Comparison of ENCODE assay signal across 9 mouse cellular contexts in genomic region chr9:97322846-97323245, GRCm38 (mm10). TPM values are rescaled to one million over a fixed set of nuclear protein-coding genes. Genes with fewer than 3 reads are reported as not detected.
DNase-seq lines count a peak whose midpoint lies in the region; ATAC-seq lines count a peak whose summit lies in the region.
"Had no signal": no experiment of that assay in that cellular context is flagged by ENCODE, and none has a peak within 500 bp of the region (broad histone marks: within the 10 kb centered on the region; RNA-seq: fewer than 3 reads in every experiment).

No protein-coding gene starts in this region.

- H3K27me3 ChIP-seq in kidney, embryonic 15.5 days = no peaks in the 10 kb centered on the region

- no peaks in the 10 kb centered on the region for H3K4me1 ChIP-seq in kidney, embryonic 15.5 days

- no peak overlapping the region for H3K4me3 ChIP-seq in kidney, embryonic 15.5 days (replicated peaks)

- H3K9me3 ChIP-seq in kidney, embryonic 15.5 days (replicated peaks) = no peaks in the 10 kb centered on the region

- H3K9ac ChIP-seq in kidney, embryonic 15.5 days = no peak overlapping the region

- H3K36me3 ChIP-seq in kidney, embryonic 15.5 days = no peaks in the 10 kb centered on the region

- H3K27ac ChIP-seq in kidney, embryonic 15.5 days = no peak overlapping the region

- DNase-seq in kidney, adult 9 months = peak; percentile 62
- peak; percentile 52 for DNase-seq in 416B (ENCODE audit: low read depth)
- DNase-seq in CD4-positive helper T cell, adult 2 months (ENCODE audit: low read depth, low spot score) = peak; percentile 32
- peak; percentile 4 for DNase-seq in fibroblast of lung, adult 2 months (ENCODE audit: low read depth)
- DNase-seq in retina, postnatal 7 days (ENCODE audit: low read depth, low spot score) = peak; percentile 43
- DNase-seq in right cerebral cortex, postnatal 14 days = no peak

- ATAC-seq in kidney, embryonic 15.5 days (replicated peaks; ENCODE audit: low FRiP score) = no peak
- no peak for ATAC-seq in monocyte, adult 5-6 weeks (replicated peaks; ENCODE audit: insufficient number of reproducible peaks, low FRiP score, low TSS enrichment, poor library complexity, severe bottlenecking)

- WGBS in kidney, embryonic 15.5 days = 67% methylated on average over 3 of the region's 3 CpGs

- H3K4me2 ChIP-seq in kidney, embryonic 15.5 days = no peak overlapping the region

RNA-seq across cellular contexts. Expression of gene Trim42, which starts 46.9 kb away (rescaled TPM):
- not detected in 2 replicates for polyA plus RNA-seq in kidney, embryonic 15.5 days (2015; fragmentation: Nextera tagmentation; extraction: Ambion mirVana)
- not detected in 3 replicates for total RNA-seq in monocyte, adult 5-6 weeks (2017)
- polyA plus RNA-seq: liver, embryonic 16.5 days had no signal
